Mouse (Mus musculus) left cerebral cortex, postnatal 14 days (tissue): ENCODE data around the gene Cd37. TPM values are rescaled to one million over a fixed set of nuclear protein-coding genes. Genes with fewer than 3 reads are reported as not detected.
A peak's percentile ranks its signal among the peaks of the same experiment; 100 is the strongest.

Source experiments
- DNase-seq, 2 experiments: peaks; one replicate each; pipeline ENCODE4 v3.0.0; 2021 to 2022; ENCODE audit warnings: low spot score in 2 of 2, mixed read lengths in 1 of 2
- intact Hi-C: fragments of 180-260 bp; cut with DNase I; formaldehyde crosslinking; loops from one replicate; pipeline ENCODE4 v1.15.1; 2025
- total RNA-seq, 2 experiments: library from RNA; stranded (reverse); gene quantifications; 2 replicates each; pipeline ENCODE4 v1.2.3; 2021

Cd37 gene
- total RNA-seq, 2 experiments from 2014 or later, result 3.4 to 4.0 TPM

DNA sequence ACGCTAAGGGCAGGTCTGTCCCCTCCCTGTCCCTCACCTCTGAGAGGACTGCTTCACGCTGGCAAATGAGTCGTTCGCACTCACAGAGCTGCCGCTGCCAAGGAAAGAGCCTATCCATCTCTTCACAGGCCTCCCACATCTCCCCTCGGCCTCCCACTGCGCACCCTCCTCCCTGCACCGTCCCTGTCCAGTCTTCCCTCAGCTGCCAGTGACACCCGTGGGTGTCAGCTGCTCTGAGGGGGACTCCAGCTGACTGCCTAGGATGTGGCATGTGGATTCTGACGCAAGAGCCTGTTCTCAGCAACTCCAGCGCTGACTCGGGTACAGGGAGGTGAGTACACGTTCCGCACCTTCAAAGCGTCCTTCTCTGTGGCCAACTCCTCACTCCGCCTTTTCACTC lies 49.3 kb downstream of the Cd37 start:
- intact Hi-C loops, result no loop called here
- peak in 1 of 2 experiments; percentile 25 for DNase-seq

DNA sequence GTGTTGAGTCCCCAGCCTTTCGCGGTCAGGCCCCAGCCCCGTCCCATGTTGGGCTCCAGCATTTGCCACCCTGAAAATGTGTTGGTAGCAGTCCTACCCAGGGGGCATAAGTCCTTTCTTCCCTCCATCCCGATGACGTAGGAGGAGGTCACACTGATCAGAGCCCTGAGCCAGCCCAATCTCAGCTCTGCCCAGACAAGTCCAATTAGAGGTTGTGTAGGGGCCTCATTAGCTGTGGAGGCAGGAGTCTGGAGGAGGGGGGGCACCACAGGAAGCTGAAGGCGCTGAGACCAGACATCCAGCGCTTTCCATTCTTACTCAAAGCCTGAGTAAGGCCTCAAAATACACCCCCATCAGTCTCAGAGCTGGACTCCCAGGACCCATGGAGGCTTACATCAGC lies 53.0 kb downstream of the Cd37 start:
- intact Hi-C loops, result no loop called here
- no peak for DNase-seq

DNA sequence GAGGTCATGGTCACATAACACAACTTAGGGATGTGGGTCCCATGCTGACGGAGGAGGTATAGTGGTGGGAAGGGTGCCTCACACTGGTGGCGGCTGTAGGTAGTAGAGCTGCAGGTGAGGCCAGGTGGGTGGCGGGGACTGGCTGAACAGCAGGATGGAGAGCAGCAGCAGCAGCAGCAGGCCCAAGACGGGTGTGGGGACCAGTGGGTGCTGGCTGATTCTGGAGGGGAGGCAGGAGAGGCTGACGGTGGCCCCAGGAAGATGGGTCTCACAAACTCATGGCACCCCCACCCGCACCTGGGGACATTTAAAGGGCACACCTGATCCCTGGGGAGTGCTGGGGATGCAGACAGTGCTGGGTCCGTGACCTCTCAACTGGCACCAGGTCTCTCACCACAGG lies 55.2 kb downstream of the Cd37 start:
- DNase-seq, result no peak
- intact Hi-C loops, result no loop called here

Other genes starting within 250 kb of the Cd37 start
- gene Irf3, start 241.5 kb downstream of the Cd37 start, total RNA-seq, result 10 to 100 TPM; 26.7 to 30.4 TPM
- gene Bcl2l12, start 240.4 kb downstream of the Cd37 start, total RNA-seq, result 1 to 10 TPM; 2.7 to 3.3 TPM
- gene Scaf1, start 222.8 kb downstream of the Cd37 start, total RNA-seq, result 100 to 1,000 TPM; 153 to 162 TPM
- 10 to 100 TPM; 11.4 to 13.0 TPM for gene Rras, start 221.2 kb downstream of the Cd37 start, total RNA-seq
- 10 to 100 TPM; 61.4 to 65.7 TPM for gene Prr12, start 186.2 kb downstream of the Cd37 start, total RNA-seq
- gene Nosip, start 176.7 kb downstream of the Cd37 start, total RNA-seq, result 10 to 100 TPM; 52.4 to 54.1 TPM
- gene Prrg2, start 176.4 kb downstream of the Cd37 start, total RNA-seq, result 1 to 10 TPM; 6.6 to 7.1 TPM
- 1 to 10 TPM; 7.5 to 7.8 TPM for gene Rcn3, start 146.9 kb downstream of the Cd37 start, total RNA-seq
- gene Fcgrt, start 135.3 kb downstream of the Cd37 start, total RNA-seq, result 10 to 100 TPM; 21.0 to 22.8 TPM
- 100 to 1,000 TPM; 402 to 406 TPM for gene Rps11, start 114.7 kb downstream of the Cd37 start, total RNA-seq
- 100 to 1,000 TPM; 608 to 639 TPM for gene Rpl13a, start 110.4 kb downstream of the Cd37 start, total RNA-seq
- gene Gm45713, start 102.9 kb downstream of the Cd37 start, total RNA-seq, result not detected
- gene Flt3l, start 102.7 kb downstream of the Cd37 start, total RNA-seq, result 1 to 10 TPM; 2.4 to 3.2 TPM
- 10 to 100 TPM; 46.9 to 48.4 TPM for gene Pih1d1, start 84.8 kb downstream of the Cd37 start, total RNA-seq
- 10 to 100 TPM; 10.7 to 13.5 TPM for gene Aldh16a1, start 84.5 kb downstream of the Cd37 start, total RNA-seq
- 1,000 to 10,000 TPM; 1,570 to 1,628 TPM for gene Slc17a7, start 75.2 kb downstream of the Cd37 start, total RNA-seq
- under 1 TPM in 1 of 2 experiments, not detected in 1; 0.18 TPM for gene Gfy, start 59.5 kb downstream of the Cd37 start, total RNA-seq
- gene Pth2, start 58.1 kb downstream of the Cd37 start, total RNA-seq, result not detected
- gene Ccdc155, start 34.2 kb downstream of the Cd37 start, total RNA-seq, result 1 to 10 TPM; 3.0 to 3.5 TPM
- gene Dkkl1, start 27.0 kb downstream of the Cd37 start, total RNA-seq, result 10 to 100 TPM; 13.7 to 17.3 TPM
- 1 to 10 TPM; 5.6 to 6.1 TPM for gene Tead2, start 23.4 kb downstream of the Cd37 start, total RNA-seq
- 1 to 10 TPM in 1 of 2 experiments, under 1 TPM in 1; 0.97 to 1.1 TPM for gene Slc6a16, start 2.0 kb upstream of the Cd37 start, total RNA-seq
- under 1 TPM; 0.40 to 0.59 TPM for gene Slc6a21, start 38.4 kb upstream of the Cd37 start, total RNA-seq
- gene Trpm4, start 94.7 kb upstream of the Cd37 start, total RNA-seq, result 10 to 100 TPM; 19.5 to 21.3 TPM
- gene Hrc, start 96.2 kb upstream of the Cd37 start, total RNA-seq, result 1 to 10 TPM in 1 of 2 experiments, under 1 TPM in 1; 0.99 to 1.2 TPM
- gene Ppfia3, start 127.9 kb upstream of the Cd37 start, total RNA-seq, result 100 to 1,000 TPM; 159 to 168 TPM
- gene Lin7b, start 131.5 kb upstream of the Cd37 start, total RNA-seq, result 100 to 1,000 TPM; 198 to 216 TPM
- gene Snrnp70, start 156.6 kb upstream of the Cd37 start, total RNA-seq, result 100 to 1,000 TPM; 373 to 398 TPM
- gene Kcna7, start 166.5 kb upstream of the Cd37 start, total RNA-seq, result under 1 TPM in 1 of 2 experiments, not detected in 1; 0.15 TPM
- gene Ntf5, start 174.6 kb upstream of the Cd37 start, total RNA-seq, result not detected
- gene Lhb, start 181.7 kb upstream of the Cd37 start, total RNA-seq, result not detected
- 10 to 100 TPM; 14.4 to 16.3 TPM for gene Gys1, start 195.7 kb upstream of the Cd37 start, total RNA-seq
- 10 to 100 TPM; 32.1 to 35.6 TPM for gene Ruvbl2, start 199.0 kb upstream of the Cd37 start, total RNA-seq
- 100 to 1,000 TPM; 287 to 302 TPM for gene Ftl1, start 220.8 kb upstream of the Cd37 start, total RNA-seq
- 10 to 100 TPM; 75.0 to 81.0 TPM for gene Bax, start 227.8 kb upstream of the Cd37 start, total RNA-seq
- not detected for gene Tulp2, start 242.8 kb upstream of the Cd37 start, total RNA-seq
- 1 to 10 TPM in 1 of 2 experiments, under 1 TPM in 1; 0.88 to 1.7 TPM for gene Gm45808, start 247.7 kb upstream of the Cd37 start, total RNA-seq
- gene Dhdh, start 249.7 kb upstream of the Cd37 start, total RNA-seq, result 1 to 10 TPM; 2.8 to 2.9 TPM